Mouse (Mus musculus) CH12.LX (cell line): ENCODE measurements around the gene Steap4. TPM values are rescaled to one million over a fixed set of nuclear protein-coding genes. Genes with fewer than 3 reads are reported as not detected.

Experiments used
- DNase-seq: peaks from one replicate; pipeline ENCODE4 v3.0.0-alpha.2; 2013; ENCODE audit errors: extremely low read depth
- H3K27ac ChIP-seq: 2 replicates; pipeline ENCODE4 v1.5.1; 2012; ENCODE audit warnings: low read depth, mild to moderate bottlenecking, control low read depth, moderate library complexity; ENCODE audit not compliant: insufficient read depth
- H3K27me3 ChIP-seq: replicated peaks from 2 replicates; pipeline ENCODE3; 2012; ENCODE audit warnings: inconsistent platforms
- H3K36me3 ChIP-seq, 2 experiments: replicated peaks in 1 of 2; 2 replicates each; pipeline versions ENCODE3 to v1.6.1; 2012; ENCODE audit warnings: inconsistent platforms in 1 of 2, low read length in 1 of 2, mild to moderate bottlenecking in 1 of 2, mixed read lengths in 1 of 2, moderate library complexity in 1 of 2; ENCODE audit not compliant: control insufficient read depth in 1 of 2, insufficient read depth in 1 of 2
- H3K4me1 ChIP-seq, 2 experiments: 2 replicates each; pipeline ENCODE4 v1.6.1; 2012; ENCODE audit warnings: inconsistent platforms in 1 of 2, moderate library complexity in 1 of 2; ENCODE audit not compliant: insufficient read depth in 2 of 2, control insufficient read depth in 1 of 2
- H3K4me2 ChIP-seq: 2 replicates; pipeline ENCODE4 v1.6.1; 2012; ENCODE audit warnings: low read depth, mild to moderate bottlenecking, control low read depth; ENCODE audit not compliant: poor library complexity, insufficient read depth, severe bottlenecking
- H3K4me3 ChIP-seq, 3 experiments: fragments of 150-350 bp in 1 of 3; sonication (generic) in 1 of 3; replicated peaks in 1 of 3; 2 replicates each; pipeline versions ENCODE3 to v1.5.1; 2011 to 2012; ENCODE audit warnings: low read depth in 2 of 3, low read length in 2 of 3, mild to moderate bottlenecking in 2 of 3, moderate library complexity in 2 of 3, control low read depth in 1 of 3, improper control_type of control experiment in 1 of 3, inconsistent platforms in 1 of 3, mixed read lengths in 1 of 3; ENCODE audit not compliant: poor library complexity in 1 of 3
- H3K79me2 ChIP-seq: replicated peaks from 2 replicates; pipeline ENCODE4 v1.6.1; 2012; ENCODE audit warnings: mild to moderate bottlenecking, moderate library complexity; ENCODE audit not compliant: control insufficient read depth, poor library complexity, insufficient read depth, severe bottlenecking; ENCODE audit errors: extremely low read depth
- H3K9ac ChIP-seq: 2 replicates; pipeline ENCODE4 v1.6.1; 2012; ENCODE audit warnings: low read depth, mild to moderate bottlenecking, control low read depth, moderate library complexity; ENCODE audit not compliant: insufficient read depth
- H3K9me3 ChIP-seq: replicated peaks from 2 replicates; pipeline ENCODE3; 2012; ENCODE audit warnings: low read length, inconsistent platforms, mixed read lengths
- BHLHE40 ChIP-seq: IDR thresholded peaks from 2 replicates; pipeline ENCODE4 v1.6.1; 2011; ENCODE audit warnings: mild to moderate bottlenecking, low read depth, low read length, improper control_type of control experiment
- EP300 ChIP-seq: IDR thresholded peaks from 2 replicates; pipeline ENCODE4 v1.6.1; 2011; ENCODE audit warnings: low read length, improper control_type of control experiment
- GABPA ChIP-seq: IDR thresholded peaks from 2 replicates; pipeline ENCODE4 v1.6.1; 2012; ENCODE audit warnings: low read depth, low read length, improper control_type of control experiment, inconsistent platforms; ENCODE audit not compliant: insufficient replicate concordance
- MXI1 ChIP-seq: IDR thresholded peaks from 2 replicates; pipeline ENCODE4 v1.6.1; 2011; ENCODE audit warnings: mild to moderate bottlenecking, low read depth, low read length, improper control_type of control experiment
- MYC ChIP-seq: IDR thresholded peaks from 2 replicates; pipeline ENCODE4 v1.6.1; 2011; ENCODE audit warnings: low read depth, mild to moderate bottlenecking, improper control_type of control experiment, low read length
- UBTF ChIP-seq: IDR thresholded peaks from 2 replicates; pipeline ENCODE4 v1.6.1; 2012; ENCODE audit warnings: low read depth, mild to moderate bottlenecking, inconsistent platforms, low read length, improper control_type of control experiment, moderate library complexity
- ZNF384 ChIP-seq: IDR thresholded peaks from 2 replicates; pipeline ENCODE4 v1.6.1; 2012; ENCODE audit warnings: low read depth, low read length, improper control_type of control experiment, inconsistent platforms
- dilution Hi-C: fragments of 300-500 bp; cut with MboI; formaldehyde crosslinking; loops from 2 replicates; pipeline ENCODE4 v1.14.3; 2020; ENCODE audit warnings: low sequenced_read_pairs; ENCODE audit not compliant: extremely low pct_unique_long_range_greater_than_20kb, extremely low pct_ligation_motif_present
- in situ Hi-C: fragments of 300-500 bp; cut with MboI; formaldehyde crosslinking; loops from 3 replicates; pipeline ENCODE4 v1.14.3; 2019; ENCODE audit warnings: low sequenced_read_pairs, low pct_ligation_motif_present, low pct_unique_long_range_greater_than_20kb, mixed read lengths
- polyA plus RNA-seq: library from polyadenylated mRNA; unstranded; fragments of >175 nt; gene quantifications from 2 replicates; pipeline ENCODE4 v1.2.1, GENCODE M21; 2012; ENCODE audit warnings: low read depth; ENCODE audit not compliant: insufficient read length
- total RNA-seq, 2 experiments: library from RNA; depleted of rRNA; stranded (reverse); fragments of 300-350 nt in 1 of 2; fragments of >200 nt in 1 of 2; gene quantifications; 2 replicates each; pipeline ENCODE4 v1.2.3; 2012 to 2014

Steap4 gene
- total and polyA plus RNA-seq, 3 experiments, result 0.08 TPM; not detected in 2

GRCm38 (mm10) chr5:7933933-7934675 is 26.2 kb upstream of the Steap4 start:
- Histone ChIP-seq H3K9ac (no peak overlapping the region), H3K4me1 (no peaks in the 10 kb centered on the region), H3K27ac (no peak overlapping the region), H3K36me3 (no peaks in the 10 kb centered on the region), H3K27me3 (no peaks in the 10 kb centered on the region), H3K9me3 (no peaks in the 10 kb centered on the region), H3K79me2 (no peaks in the 10 kb centered on the region), H3K4me2 (no peak overlapping the region), H3K4me3 (no peak overlapping the region)
- TF ChIP-seq BHLHE40 (no peak), MYC (no peak), ZNF384 (no peak), GABPA (no peak)
- DNase-seq, result no peak
- in situ Hi-C loops, result no loop called here
- dilution Hi-C loops, result no loop called here

GRCm38 (mm10) chr5:7954838-7955237 is 5.4 kb upstream of the Steap4 start:
- in situ Hi-C loops, result no loop called here
- Histone ChIP-seq H3K27ac (no peak overlapping the region), H3K9ac (no peak overlapping the region), H3K4me3 (no peak overlapping the region), H3K4me1 (peaks cover 0 to 10% of the 10 kb centered on the region in 2 experiments; a peak in 3 of 4 replicates), H3K79me2 (no peaks in the 10 kb centered on the region), H3K27me3 (no peaks in the 10 kb centered on the region), H3K36me3 (no peaks in the 10 kb centered on the region), H3K9me3 (no peaks in the 10 kb centered on the region), H3K4me2 (no peak overlapping the region)
- no peak for TF ChIP-seq MXI1
- dilution Hi-C loops, result no loop called here
- no peak for DNase-seq

DNA sequence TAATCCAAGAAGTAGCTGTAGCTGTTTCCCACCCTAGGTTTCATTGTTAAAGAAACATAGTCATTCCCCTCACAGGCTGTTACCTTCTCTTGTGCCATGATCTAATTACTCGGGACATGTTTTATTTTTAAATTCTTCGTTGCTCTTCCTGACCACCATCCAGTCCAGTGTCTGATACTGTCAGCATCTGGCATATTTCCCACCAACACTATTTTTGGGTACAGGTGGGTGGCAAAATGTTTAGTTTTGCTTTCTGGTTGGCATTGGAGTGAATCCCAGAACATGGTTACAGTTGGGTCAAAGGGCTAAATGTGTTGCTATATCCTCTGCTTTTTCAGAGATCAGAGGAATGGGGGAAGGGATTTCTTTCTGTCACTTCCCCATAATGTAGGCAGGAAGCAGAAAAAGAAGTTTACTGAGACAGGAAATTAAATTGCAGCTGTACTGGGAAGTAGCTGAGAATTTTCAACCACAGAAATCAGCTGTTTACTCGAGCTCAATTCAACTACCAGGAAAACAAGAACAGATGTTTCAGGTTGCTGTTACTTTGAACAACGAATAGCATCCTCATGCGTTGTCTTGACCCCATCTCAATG is 4.8 kb upstream of the Steap4 start:
- in situ Hi-C loops, result no loop called here
- TF ChIP-seq EP300 (no peak), UBTF (no peak), ZNF384 (no peak)
- TF ChIP-seq, all 38 proteins: peak for 0
- Histone ChIP-seq H3K9me3 (no peaks in the 10 kb centered on the region), H3K4me2 (no peak overlapping the region), H3K27me3 (no peaks in the 10 kb centered on the region), H3K4me1 (peaks cover 0 to 10% of the 10 kb centered on the region in 2 experiments; a peak in 3 of 4 replicates), H3K9ac (no peak overlapping the region), H3K27ac (no peak overlapping the region), H3K4me3 (no peak overlapping the region), H3K36me3 (no peaks in the 10 kb centered on the region), H3K79me2 (no peaks in the 10 kb centered on the region)
- no peak for DNase-seq
- dilution Hi-C loops, result no loop called here
